Mouse (Mus musculus) heart, postnatal 0 days (tissue): ENCODE data around the gene Ttc38. TPM values are rescaled to one million over a fixed set of nuclear protein-coding genes. Genes with fewer than 3 reads are reported as not detected.
A peak's percentile ranks its signal among the peaks of the same experiment; 100 is the strongest.
"Not testable (repeated sequence)": the region's sequence is repeated elsewhere in the genome, so short reads cannot be mapped to it uniquely, and the experiment has no call there.

Source experiments
- ATAC-seq: fragments of 200-750 bp; cut with Nextera tagmentation; 2 replicates; pipeline ENCODE4 v1.8.0; 2017; ENCODE audit warnings: low read depth, moderate number of reproducible peaks, moderate library complexity; ENCODE audit not compliant: insufficient read depth
- DNase-seq: peaks from one replicate; pipeline ENCODE4 v3.0.0-alpha.2; 2016; ENCODE audit warnings: low spot score
- H3K27ac ChIP-seq: fragments of 300-500 bp; sonication (generic); 2 replicates; pipeline ENCODE4 v1.5.1; 2014; ENCODE audit warnings: low read depth, mild to moderate bottlenecking
- H3K27me3 ChIP-seq: fragments of 300-500 bp; sonication (generic); 2 replicates; pipeline ENCODE4 v1.6.1; 2014; ENCODE audit warnings: low read length, mixed read lengths; ENCODE audit not compliant: control insufficient read depth, insufficient read depth
- H3K36me3 ChIP-seq: fragments of 300-500 bp; sonication (generic); replicated peaks from 2 replicates; pipeline ENCODE4 v1.6.1; 2014; ENCODE audit warnings: low read length, mixed read lengths; ENCODE audit not compliant: control insufficient read depth, insufficient read depth
- H3K4me1 ChIP-seq: fragments of 300-500 bp; sonication (generic); 2 replicates; pipeline ENCODE4 v1.6.1; 2014; ENCODE audit warnings: antibody characterized with exemption; ENCODE audit not compliant: control insufficient read depth, insufficient read depth
- H3K4me2 ChIP-seq: fragments of 300-500 bp; sonication (generic); 2 replicates; pipeline ENCODE4 v1.6.1; 2014; ENCODE audit warnings: low read depth, mild to moderate bottlenecking, low read length, moderate library complexity
- H3K4me3 ChIP-seq: fragments of 300-500 bp; sonication (generic); 2 replicates; pipeline ENCODE4 v1.5.1; 2014; ENCODE audit warnings: low read depth, low read length
- H3K9ac ChIP-seq: fragments of 300-500 bp; sonication (generic); replicated peaks from 2 replicates; pipeline ENCODE4 v1.6.1; 2014; ENCODE audit warnings: low read depth, low read length, mixed read lengths
- H3K9me3 ChIP-seq: fragments of 300-500 bp; sonication (generic); replicated peaks from 2 replicates; pipeline ENCODE4 v1.6.1; 2016; ENCODE audit warnings: low read length; ENCODE audit not compliant: control insufficient read depth
- CTCF ChIP-seq: IDR thresholded peaks from 2 replicates; pipeline ENCODE4 v1.5.1; 2016; ENCODE audit warnings: antibody characterized with exemption, control low read depth, low read depth
- EP300 ChIP-seq: IDR thresholded peaks from 2 replicates; pipeline ENCODE4 v1.6.1; 2016; ENCODE audit warnings: antibody characterized with exemption, low read depth
- WGBS: fragments of 180-500 bp; shearing (Covaris S2); extraction: QIAGEN DNeasy Blood & Tissue Kit; methylation state at CpG from one replicate; pipeline ENCODE4 v1.1.7; 2014; 5-methylcytosine and 5-hydroxymethylcytosine counted together
- polyA plus RNA-seq: library from polyadenylated mRNA; unstranded; fragments of >200 nt; fragmentation: Nextera tagmentation; extraction: Ambion mirVana; gene quantifications from 2 replicates; pipeline ENCODE4 v1.2.1, GENCODE M21; 2015
- total RNA-seq: library from RNA; depleted of rRNA; stranded (reverse); fragments of >200 nt; gene quantifications from 2 replicates; pipeline ENCODE4 v1.2.3, GENCODE M21; 2014; ENCODE audit warnings: low replicate concordance

Gene Ttc38
- total and polyA plus RNA-seq, 2 experiments from 2014 or later: 6.9 to 14.7 TPM

- peak within 1 kb of the TSS; percentile 88 for H3K4me2 ChIP-seq
- WGBS: under 1% methylated on average over 42 of the region's 42 CpGs
- peaks cover 17% of the 10 kb centered on the region for H3K4me1 ChIP-seq
- H3K27ac ChIP-seq: peak within 1 kb of the TSS; percentile 68
- peak within 1 kb of the TSS; percentile 64 for H3K9ac ChIP-seq
- H3K4me3 ChIP-seq: peak within 1 kb of the TSS; percentile 78
- no peaks in the 10 kb centered on the region for H3K27me3 ChIP-seq
- no peaks in the 10 kb centered on the region for H3K9me3 ChIP-seq
- H3K36me3 ChIP-seq: peaks cover 27% of the 10 kb centered on the region
- ATAC-seq: peak; percentile 99
- no peak for TF ChIP-seq CTCF
- TF ChIP-seq EP300: no peak
- DNase-seq: peak; percentile 97
Observed at GRCm38 (mm10) chr15:85859490-85860031, 27.5 kb downstream of the Ttc38 start, which contains the start of gene Gtse1. Gene Gtse1 (plus strand): TSS chr15:85859745.

GRCm38 (mm10) chr15:85865913-85866312 lies 33.8 kb downstream of the Ttc38 start:
- not testable (repeated sequence) for H3K4me1 ChIP-seq, H3K9me3 ChIP-seq, H3K4me3 ChIP-seq, H3K4me2 ChIP-seq, H3K27me3 ChIP-seq, H3K27ac ChIP-seq, DNase-seq, ATAC-seq, H3K9ac ChIP-seq
- 94% methylated on average over 7 of the region's 7 CpGs for WGBS
- peaks cover 69% of the 10 kb centered on the region for H3K36me3 ChIP-seq

GRCm38 (mm10) chr15:85867696-85868095 lies 35.6 kb downstream of the Ttc38 start:
- 43% methylated on average over 6 of the region's 6 CpGs for WGBS
- Histone ChIP-seq H3K4me1 (no peaks in the 10 kb centered on the region), H3K4me3 (no peak overlapping the region), H3K27ac (no peak overlapping the region), H3K4me2 (no peak overlapping the region), H3K27me3 (no peaks in the 10 kb centered on the region), H3K36me3 (peaks cover 78% of the 10 kb centered on the region), H3K9ac (no peak overlapping the region), H3K9me3 (no peaks in the 10 kb centered on the region)
- ATAC-seq: peak; percentile 75; the same call in 1 of the 2 replicates
- no peak for TF ChIP-seq EP300
- peak; percentile 96 for TF ChIP-seq CTCF
- DNase-seq: peak; percentile 64

GRCm38 (mm10) chr15:85877336-85877735 lies 45.2 kb downstream of the Ttc38 start:
- Histone ChIP-seq H3K4me1 (0 out of 2 replicates have a peak, but pooled peaks cover 11% of the 10 kb centered on the region), H3K9me3 (no peaks in the 10 kb centered on the region), H3K27me3 (no peaks in the 10 kb centered on the region), H3K4me3 (no peak overlapping the region), H3K9ac (no peak overlapping the region), H3K4me2 (no peak overlapping the region), H3K27ac (no peak overlapping the region), H3K36me3 (peaks cover 52% of the 10 kb centered on the region)
- TF ChIP-seq CTCF: no peak
- no peak for TF ChIP-seq EP300
- ATAC-seq: no peak
- 93% methylated on average over 7 of the region's 7 CpGs for WGBS
- no peak for DNase-seq

GRCm38 (mm10) chr15:85878848-85879497 lies 46.9 kb downstream of the Ttc38 start, which contains the start of gene Trmu:
Gene Trmu (plus strand): TSS chr15:85879312.
- peak; percentile 97 for ATAC-seq
- peaks cover 54% of the 10 kb centered on the region for H3K36me3 ChIP-seq
- 1% methylated on average over 44 of the region's 50 CpGs for WGBS
- DNase-seq: peak; percentile 93
- 0 out of 2 replicates have a peak, but pooled peaks cover 11% of the 10 kb centered on the region for H3K4me1 ChIP-seq
- H3K4me3 ChIP-seq: peak within 1 kb of the TSS; percentile 94
- TF ChIP-seq CTCF: peak; percentile 55
- no peak for TF ChIP-seq EP300
- peak within 1 kb of the TSS; percentile 94 for H3K27ac ChIP-seq
- H3K9ac ChIP-seq: peak within 1 kb of the TSS; percentile 86
- no peaks in the 10 kb centered on the region for H3K27me3 ChIP-seq
- H3K4me2 ChIP-seq: peak within 1 kb of the TSS; percentile 91
- no peaks in the 10 kb centered on the region for H3K9me3 ChIP-seq
